Mouse (Mus musculus) CH12.LX (cell line): ENCODE results near the gene Thoc5. TPM values are rescaled to one million over a fixed set of nuclear protein-coding genes. Genes with fewer than 3 reads are reported as not detected.
A peak's percentile ranks its signal among the peaks of the same experiment; 100 is the strongest.

Experiments
- DNase-seq: peaks from one replicate; pipeline ENCODE4 v3.0.0-alpha.2; 2013; ENCODE audit errors: extremely low read depth
- H3K27ac ChIP-seq: 2 replicates; pipeline ENCODE4 v1.5.1; 2012; ENCODE audit warnings: low read depth, mild to moderate bottlenecking, control low read depth, moderate library complexity; ENCODE audit not compliant: insufficient read depth
- H3K27me3 ChIP-seq: replicated peaks from 2 replicates; pipeline ENCODE3; 2012; ENCODE audit warnings: inconsistent platforms
- H3K36me3 ChIP-seq, 2 experiments: replicated peaks in 1 of 2; 2 replicates each; pipeline versions ENCODE3 to v1.6.1; 2012; ENCODE audit warnings: inconsistent platforms in 1 of 2, low read length in 1 of 2, mild to moderate bottlenecking in 1 of 2, mixed read lengths in 1 of 2, moderate library complexity in 1 of 2; ENCODE audit not compliant: control insufficient read depth in 1 of 2, insufficient read depth in 1 of 2
- H3K4me1 ChIP-seq, 2 experiments: 2 replicates each; pipeline ENCODE4 v1.6.1; 2012; ENCODE audit warnings: inconsistent platforms in 1 of 2, moderate library complexity in 1 of 2; ENCODE audit not compliant: insufficient read depth in 2 of 2, control insufficient read depth in 1 of 2
- H3K4me2 ChIP-seq: 2 replicates; pipeline ENCODE4 v1.6.1; 2012; ENCODE audit warnings: low read depth, mild to moderate bottlenecking, control low read depth; ENCODE audit not compliant: poor library complexity, insufficient read depth, severe bottlenecking
- H3K4me3 ChIP-seq, 3 experiments: fragments of 150-350 bp in 1 of 3; sonication (generic) in 1 of 3; replicated peaks in 1 of 3; 2 replicates each; pipeline versions ENCODE3 to v1.5.1; 2011 to 2012; ENCODE audit warnings: low read depth in 2 of 3, low read length in 2 of 3, mild to moderate bottlenecking in 2 of 3, moderate library complexity in 2 of 3, control low read depth in 1 of 3, improper control_type of control experiment in 1 of 3, inconsistent platforms in 1 of 3, mixed read lengths in 1 of 3; ENCODE audit not compliant: poor library complexity in 1 of 3
- H3K79me2 ChIP-seq: replicated peaks from 2 replicates; pipeline ENCODE4 v1.6.1; 2012; ENCODE audit warnings: mild to moderate bottlenecking, moderate library complexity; ENCODE audit not compliant: control insufficient read depth, poor library complexity, insufficient read depth, severe bottlenecking; ENCODE audit errors: extremely low read depth
- H3K9ac ChIP-seq: 2 replicates; pipeline ENCODE4 v1.6.1; 2012; ENCODE audit warnings: low read depth, mild to moderate bottlenecking, control low read depth, moderate library complexity; ENCODE audit not compliant: insufficient read depth
- H3K9me3 ChIP-seq: replicated peaks from 2 replicates; pipeline ENCODE3; 2012; ENCODE audit warnings: low read length, inconsistent platforms, mixed read lengths
- CTCF ChIP-seq, 2 experiments: IDR thresholded peaks in 1 of 2; conservative IDR thresholded peaks in 1 of 2; 2 replicates each; pipeline ENCODE4 v1.5.1; 2011 to 2012; ENCODE audit warnings: low read depth in 2 of 2, low read length in 2 of 2, improper control_type of control experiment in 1 of 2, inconsistent platforms in 1 of 2, mild to moderate bottlenecking in 1 of 2, moderate library complexity in 1 of 2
- E2F4 ChIP-seq: IDR thresholded peaks from 2 replicates; pipeline ENCODE4 v1.6.1; 2011; ENCODE audit warnings: low read depth, low read length, improper control_type of control experiment; ENCODE audit not compliant: insufficient replicate concordance
- KAT2A ChIP-seq: IDR thresholded peaks from 2 replicates; pipeline ENCODE4 v1.6.1; 2012; ENCODE audit warnings: low read length, improper control_type of control experiment, inconsistent platforms; ENCODE audit not compliant: insufficient replicate concordance
- MAX ChIP-seq: IDR thresholded peaks from 2 replicates; pipeline ENCODE4 v1.6.1; 2011; ENCODE audit warnings: low read length, improper control_type of control experiment
- MXI1 ChIP-seq: IDR thresholded peaks from 2 replicates; pipeline ENCODE4 v1.6.1; 2011; ENCODE audit warnings: mild to moderate bottlenecking, low read depth, low read length, improper control_type of control experiment
- MYC ChIP-seq: IDR thresholded peaks from 2 replicates; pipeline ENCODE4 v1.6.1; 2011; ENCODE audit warnings: low read depth, mild to moderate bottlenecking, improper control_type of control experiment, low read length
- POLR2A ChIP-seq: IDR thresholded peaks from 2 replicates; pipeline ENCODE4 v1.6.1; 2011; ENCODE audit warnings: low read depth, mild to moderate bottlenecking, improper control_type of control experiment, low read length
- RAD21 ChIP-seq: IDR thresholded peaks from 2 replicates; pipeline ENCODE4 v1.6.1; 2011; ENCODE audit warnings: low read depth, mild to moderate bottlenecking, low read length, improper control_type of control experiment, moderate library complexity
- TBP ChIP-seq: conservative IDR thresholded peaks from 2 replicates; pipeline ENCODE4 v1.6.1; 2011; ENCODE audit warnings: low read depth, low read length, improper control_type of control experiment
- UBTF ChIP-seq: IDR thresholded peaks from 2 replicates; pipeline ENCODE4 v1.6.1; 2012; ENCODE audit warnings: low read depth, mild to moderate bottlenecking, inconsistent platforms, low read length, improper control_type of control experiment, moderate library complexity
- ZC3H11A ChIP-seq: IDR thresholded peaks from 2 replicates; pipeline ENCODE4 v1.6.1; 2012; ENCODE audit warnings: low read depth, mild to moderate bottlenecking, inconsistent platforms, low read length, improper control_type of control experiment
- dilution Hi-C: fragments of 300-500 bp; cut with MboI; formaldehyde crosslinking; loops from 2 replicates; pipeline ENCODE4 v1.14.3; 2020; ENCODE audit warnings: low sequenced_read_pairs; ENCODE audit not compliant: extremely low pct_unique_long_range_greater_than_20kb, extremely low pct_ligation_motif_present
- in situ Hi-C: fragments of 300-500 bp; cut with MboI; formaldehyde crosslinking; loops from 3 replicates; pipeline ENCODE4 v1.14.3; 2019; ENCODE audit warnings: low sequenced_read_pairs, low pct_ligation_motif_present, low pct_unique_long_range_greater_than_20kb, mixed read lengths
- polyA plus RNA-seq: library from polyadenylated mRNA; unstranded; fragments of >175 nt; gene quantifications from 2 replicates; pipeline ENCODE4 v1.2.1, GENCODE M21; 2012; ENCODE audit warnings: low read depth; ENCODE audit not compliant: insufficient read length
- total RNA-seq, 2 experiments: library from RNA; depleted of rRNA; stranded (reverse); fragments of 300-350 nt in 1 of 2; fragments of >200 nt in 1 of 2; gene quantifications; 2 replicates each; pipeline ENCODE4 v1.2.3; 2012 to 2014

The Thoc5 gene
- total and polyA plus RNA-seq, 3 experiments, result 37.7 to 83.8 (median 62.7) TPM

DNA sequence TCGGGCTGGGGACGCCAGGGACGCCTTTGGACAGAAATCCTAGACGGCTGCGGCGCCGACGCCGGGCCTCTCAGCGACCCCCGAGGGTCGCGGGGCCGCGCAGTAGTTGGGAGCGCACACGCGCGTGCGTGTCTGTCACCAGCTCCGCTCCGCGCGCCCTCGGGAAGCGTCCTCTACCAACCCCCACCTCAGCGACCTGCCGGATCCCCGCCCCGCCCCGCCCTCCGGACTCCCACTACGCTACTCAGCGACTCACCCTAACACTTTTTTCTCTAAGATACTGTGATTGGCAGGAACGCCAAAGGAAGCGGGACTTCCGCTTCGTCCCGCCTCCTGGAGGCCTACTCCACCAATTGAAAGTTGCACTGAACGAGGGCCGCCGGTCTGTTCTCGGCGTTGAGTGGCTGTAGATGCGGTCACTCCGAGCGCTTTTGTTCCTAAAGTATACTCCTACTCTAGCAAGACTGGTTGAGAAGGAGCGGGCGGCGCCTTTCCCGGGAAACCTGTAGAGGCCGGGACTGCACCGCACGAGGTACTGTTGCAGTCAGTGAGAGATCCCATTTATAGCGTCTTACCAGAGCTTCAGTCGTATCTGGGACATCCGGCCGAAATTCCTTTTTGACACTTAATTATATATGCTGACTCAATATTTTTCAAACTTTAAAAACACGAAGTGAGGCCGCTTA is 45.7 kb upstream of the Thoc5 start, which contains the start of gene Nf2 (continued):
- TF ChIP-seq MYC, result peak; percentile 61

DNA sequence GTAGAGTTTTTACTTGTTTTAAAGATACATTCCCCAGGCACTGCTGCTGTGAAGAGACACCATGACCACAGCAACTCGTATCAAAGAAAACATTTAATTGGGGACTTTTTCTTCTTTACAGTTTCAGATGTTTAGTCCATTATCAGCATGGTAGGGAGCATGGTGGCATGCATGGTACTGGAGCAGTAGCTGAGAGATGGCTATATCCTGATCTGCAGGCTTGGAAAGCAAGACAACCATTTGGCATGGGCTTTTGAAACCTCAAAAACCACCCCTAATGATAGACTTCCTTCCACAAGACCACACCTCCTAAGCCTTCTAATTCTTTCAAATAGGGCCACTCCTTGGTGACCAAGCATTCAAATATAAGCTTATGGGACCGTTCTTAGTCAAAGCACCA is 44.7 kb upstream of the Thoc5 start:
- Histone ChIP-seq H3K4me2 (0 out of 2 replicates have a peak overlapping the region, but pooled peaks have one; percentile 50), H3K79me2 (peaks cover 21% of the 10 kb centered on the region), H3K9me3 (peaks cover 9% of the 10 kb centered on the region), H3K27me3 (no peaks in the 10 kb centered on the region), H3K4me1 (peaks cover 2 to 25% of the 10 kb centered on the region in 2 experiments; a peak in 2 of 4 replicates), H3K9ac (no peak overlapping the region), H3K27ac (no peak overlapping the region), H3K36me3 (peaks cover 0 to 10% of the 10 kb centered on the region in 2 experiments), H3K4me3 (no peak overlapping the region)
- in situ Hi-C loops (no loop called here), dilution Hi-C loops (no loop called here)
- TF ChIP-seq E2F4 (no peak), RAD21 (no peak), ZC3H11A (no peak), MXI1 (no peak), POLR2A (no peak)
- no peak for DNase-seq

DNA sequence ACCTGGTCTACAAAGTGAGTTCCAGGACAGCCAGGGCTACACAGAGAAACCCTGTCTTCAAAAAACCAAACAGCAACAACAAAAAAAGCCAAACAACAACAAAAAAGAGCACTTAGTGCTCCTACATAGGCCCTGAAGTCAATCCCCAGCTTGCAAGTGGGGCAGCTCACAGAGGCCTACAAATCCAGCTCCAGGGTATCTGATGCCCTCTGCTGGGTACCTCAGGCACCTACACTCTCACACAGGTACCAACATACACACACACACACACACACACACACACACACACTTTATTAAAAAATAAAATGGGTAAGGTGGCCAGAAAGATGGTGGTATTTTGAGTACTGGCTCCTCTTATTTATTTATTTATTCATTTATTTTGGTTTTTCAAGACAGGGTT is 42.1 kb upstream of the Thoc5 start:
- H3K4me1 ChIP-seq, result peaks cover 0 to 5% of the 10 kb centered on the region in 2 experiments; a peak in 1 of 4 replicates
- H3K36me3 ChIP-seq, result no peaks in the 10 kb centered on the region
- no peak for DNase-seq
- dilution Hi-C loops (no loop called here), in situ Hi-C loops (no loop called here)
- H3K79me2 ChIP-seq, result peaks cover 8% of the 10 kb centered on the region
- H3K27ac ChIP-seq, result no peak overlapping the region
- H3K27me3 ChIP-seq, result no peaks in the 10 kb centered on the region
- TF ChIP-seq CTCF (conservative IDR thresholded peaks at IDR 0.05 in 1 of 2, IDR thresholded peaks at IDR 0.05 in 1 of 2; ENCODE audit: low read depth in 2 of 2, low read length in 2 of 2) (peak in 1 of 2 experiments; percentile 15; a peak in 1 of 4 replicates), TBP (no peak)
- no peak overlapping the region for H3K4me3 ChIP-seq
- H3K9ac ChIP-seq, result no peak overlapping the region
- H3K9me3 ChIP-seq, result peaks cover 9% of the 10 kb centered on the region
- no peak overlapping the region for H3K4me2 ChIP-seq

DNA sequence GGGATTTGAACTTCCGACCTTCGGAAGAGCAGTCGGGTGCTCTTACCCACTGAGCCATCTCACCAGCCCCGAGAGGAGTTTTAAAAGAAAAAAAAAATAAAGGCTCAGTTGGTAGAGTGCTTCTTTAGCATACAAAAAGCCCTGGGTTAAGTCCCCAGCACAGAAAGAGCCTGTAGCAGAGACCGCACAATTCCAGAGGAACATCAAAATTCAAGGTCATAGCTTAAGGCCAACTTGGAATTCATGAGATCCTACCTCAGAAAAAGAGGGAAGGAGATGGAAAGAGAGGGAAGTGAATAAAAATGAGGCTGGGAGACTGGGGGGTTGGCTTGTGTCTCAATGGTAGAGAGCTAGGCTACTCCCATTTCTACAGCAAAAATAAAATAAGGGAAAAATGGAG is 40.9 kb upstream of the Thoc5 start:
- in situ Hi-C loops, result no loop called here
- no peaks in the 10 kb centered on the region for H3K79me2 ChIP-seq
- H3K4me1 ChIP-seq, result peaks cover 0 to 5% of the 10 kb centered on the region in 2 experiments; a peak in 1 of 4 replicates
- no peak overlapping the region for H3K27ac ChIP-seq
- no peak overlapping the region for H3K4me2 ChIP-seq
- H3K4me3 ChIP-seq, result no peak overlapping the region
- dilution Hi-C loops, result no loop called here
- no peaks in the 10 kb centered on the region for H3K27me3 ChIP-seq
- H3K9me3 ChIP-seq, result peaks cover 9% of the 10 kb centered on the region
- H3K36me3 ChIP-seq, result no peaks in the 10 kb centered on the region
- TF ChIP-seq MAX (no peak), KAT2A (no peak), UBTF (no peak)
- no peak for DNase-seq
- H3K9ac ChIP-seq, result no peak overlapping the region
